In the genomic region with DNA sequence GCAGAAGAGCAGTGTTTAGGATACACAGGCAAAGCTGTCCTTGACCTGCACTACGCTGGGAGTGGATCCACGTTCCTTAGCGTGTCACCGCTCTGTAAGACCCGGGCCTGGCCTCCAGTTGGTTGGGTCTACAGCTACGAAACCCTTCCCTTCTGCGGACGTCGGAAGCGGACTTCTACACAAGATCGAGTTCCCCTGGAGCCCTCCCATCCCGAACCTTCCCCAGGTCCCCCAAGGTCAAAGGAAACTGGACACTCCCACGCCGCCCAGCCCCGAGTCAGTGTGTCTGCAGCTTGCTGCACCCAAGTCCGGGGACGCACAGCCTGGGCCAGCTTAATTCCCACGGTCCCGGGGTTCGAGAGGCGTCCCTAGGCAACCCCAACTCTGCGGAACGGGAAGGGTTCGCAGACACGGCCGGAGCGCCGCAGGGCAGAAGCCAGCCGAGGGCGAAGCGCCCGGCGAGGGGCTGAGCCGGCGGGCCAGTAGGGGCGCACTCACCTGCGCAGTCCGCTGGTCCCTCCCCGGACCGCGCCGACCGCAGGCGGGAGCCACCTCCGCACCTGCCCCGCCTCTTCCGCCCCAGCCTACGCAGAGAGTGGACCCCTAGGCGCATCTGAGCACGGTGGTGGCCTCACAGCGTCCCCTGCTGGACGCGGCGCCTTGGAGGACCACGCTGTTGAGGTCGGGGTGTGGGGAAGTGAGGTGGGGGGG, we compare ENCODE assay signal across 8 mouse cellular contexts. TPM values are rescaled to one million over a fixed set of nuclear protein-coding genes. Genes with fewer than 3 reads are reported as not detected.
DNase-seq lines count a peak whose midpoint lies in the region; ATAC-seq and TF ChIP-seq lines count a peak whose summit lies in the region.

A gene (minus strand): TSS at position 553 of the 711 bp plus-strand sequence.

- peaks cover 1% of the 10 kb centered on the region; the same call in 1 of the 2 replicates for H3K4me1 ChIP-seq in bone marrow, adult 2 months (ENCODE audit: control insufficient read depth, insufficient read depth, low read length)
- peaks cover 11% of the 10 kb centered on the region for H3K4me1 ChIP-seq in embryonic facial prominence, embryonic 15.5 days
- H3K4me1 ChIP-seq in heart, embryonic 10.5 days, result peaks cover 24% of the 10 kb centered on the region
- peaks cover 25% of the 10 kb centered on the region for H3K4me1 ChIP-seq in kidney, embryonic 15.5 days

- peak within 1 kb of the TSS; percentile 56 for H3K4me2 ChIP-seq in embryonic facial prominence, embryonic 15.5 days (replicated peaks)
- H3K4me2 ChIP-seq in kidney, embryonic 15.5 days, result peak within 1 kb of the TSS; percentile 63

- no peaks in the 10 kb centered on the region for H3K9me3 ChIP-seq in embryonic facial prominence, embryonic 15.5 days (replicated peaks)
- no peaks in the 10 kb centered on the region for H3K9me3 ChIP-seq in heart, embryonic 10.5 days
- H3K9me3 ChIP-seq in kidney, embryonic 15.5 days (replicated peaks), result no peaks in the 10 kb centered on the region

- no peaks in the 10 kb centered on the region; the same call in 1 of the 2 replicates for H3K36me3 ChIP-seq in embryonic facial prominence, embryonic 15.5 days
- H3K36me3 ChIP-seq in heart, embryonic 10.5 days, result peaks cover 14% of the 10 kb centered on the region
- peaks cover 11% of the 10 kb centered on the region for H3K36me3 ChIP-seq in kidney, embryonic 15.5 days

- peak; percentile 96 for TF ChIP-seq CTCF in bone marrow, adult 2 months (IDR thresholded peaks at IDR 0.05; ENCODE audit: control insufficient read depth, insufficient read depth, low read length)

- H3K27me3 ChIP-seq in embryonic facial prominence, embryonic 15.5 days, result no peaks in the 10 kb centered on the region
- H3K27me3 ChIP-seq in heart, embryonic 10.5 days (ENCODE audit: insufficient read depth, poor library complexity, severe bottlenecking), result no peaks in the 10 kb centered on the region
- H3K27me3 ChIP-seq in kidney, embryonic 15.5 days, result no peaks in the 10 kb centered on the region

- peak within 1 kb of the TSS; percentile 83 for H3K9ac ChIP-seq in embryonic facial prominence, embryonic 15.5 days
- peak within 1 kb of the TSS; percentile 81 for H3K9ac ChIP-seq in kidney, embryonic 15.5 days

- H3K27ac ChIP-seq in bone marrow, adult 2 months (ENCODE audit: control insufficient read depth, insufficient read depth, low read depth, low read length, poor library complexity), result peak within 1 kb of the TSS; percentile 55
- H3K27ac ChIP-seq in embryonic facial prominence, embryonic 15.5 days (replicated peaks), result peak within 1 kb of the TSS; percentile 80
- H3K27ac ChIP-seq in heart, embryonic 10.5 days, result peak within 1 kb of the TSS; percentile 95
- H3K27ac ChIP-seq in kidney, embryonic 15.5 days, result peak within 1 kb of the TSS; percentile 86

- H3K4me3 ChIP-seq in bone marrow, adult 2 months (replicated peaks; ENCODE audit: control insufficient read depth, low read depth, low read length), result peak within 1 kb of the TSS; percentile 85
- H3K4me3 ChIP-seq in embryonic facial prominence, embryonic 15.5 days (replicated peaks), result peak within 1 kb of the TSS; percentile 93
- peak within 1 kb of the TSS; percentile 92 for H3K4me3 ChIP-seq in heart, embryonic 10.5 days
- peak within 1 kb of the TSS; percentile 80 for H3K4me3 ChIP-seq in kidney, embryonic 15.5 days (replicated peaks)

- peak; percentile 96 for DNase-seq in 416B (ENCODE audit: low read depth)
- peak; percentile 96 for DNase-seq in heart, embryonic 10.5 days (ENCODE audit: low spot score)
- peak; percentile 95 for DNase-seq in liver
- peak; percentile 94 to 98 for DNase-seq in spleen, postnatal 4 days (ENCODE audit: low spot score in 2 of 2)

- under 1% methylated on average over 56 of the region's 56 CpGs for WGBS in bone marrow, adult 2 months
- WGBS in embryonic facial prominence, embryonic 15.5 days, result under 1% methylated on average over 55 of the region's 56 CpGs
- WGBS in heart, embryonic 10.5 days, result under 1% methylated on average over 49 of the region's 56 CpGs
- WGBS in kidney, embryonic 15.5 days, result under 1% methylated on average over 56 of the region's 56 CpGs

- ATAC-seq in embryonic facial prominence, embryonic 15.5 days (ENCODE audit: insufficient number of reproducible peaks, low FRiP score, low TSS enrichment, low read depth), result peak; percentile 98
- ATAC-seq in kidney, embryonic 15.5 days (replicated peaks; ENCODE audit: low FRiP score), result peak; percentile 99
- peak; percentile 96 for ATAC-seq in monocyte, adult 5-6 weeks (replicated peaks; ENCODE audit: insufficient number of reproducible peaks, low FRiP score, low TSS enrichment, poor library complexity, severe bottlenecking)

- peak; percentile 64; the same call in 1 of the 2 replicates for TF ChIP-seq POLR2A in bone marrow, adult 2 months (IDR thresholded peaks at IDR 0.05; ENCODE audit: borderline replicate concordance, control insufficient read depth, low read depth, low read length)

RNA-seq across cellular contexts. Expression of the gene that starts here (rescaled TPM):
- 28.8 and 56.2 TPM in 2 replicates for polyA plus RNA-seq in bone marrow, adult 2 months (2011; ENCODE audit: insufficient read depth, insufficient read length, low replicate concordance, missing spikeins)
- 57.3 and 61.6 TPM in 2 replicates for polyA plus RNA-seq in embryonic facial prominence, embryonic 15.5 days (2015; fragmentation: Nextera tagmentation; extraction: Ambion mirVana)
- polyA plus RNA-seq in heart, embryonic 10.5 days (2016; fragmentation: Nextera tagmentation; extraction: Ambion mirVana), result 90.1 and 96.5 TPM in 2 replicates
- polyA plus RNA-seq in kidney, embryonic 15.5 days (2015; fragmentation: Nextera tagmentation; extraction: Ambion mirVana), result 74.3 and 77.4 TPM in 2 replicates
- total RNA-seq in monocyte, adult 5-6 weeks (2017), result 40.7 to 52.8 TPM (median 51.9 TPM) in 3 replicates

Comparison
In these comparisons a context has a peak if more than half of its experiments do, and no peak if none do; other contexts are left out.
1. Peak in every context shown above with its lines: DNase-seq, ATAC-seq, H3K4me3 ChIP-seq and H3K27ac ChIP-seq.